Mouse (Mus musculus): ENCODE measurements around the gene Tgif2.
"Not testable (repeated sequence)": the region's sequence is repeated elsewhere in the genome, so short reads cannot be mapped to it uniquely, and the experiment has no call there.

Tgif2 gene

DNA sequence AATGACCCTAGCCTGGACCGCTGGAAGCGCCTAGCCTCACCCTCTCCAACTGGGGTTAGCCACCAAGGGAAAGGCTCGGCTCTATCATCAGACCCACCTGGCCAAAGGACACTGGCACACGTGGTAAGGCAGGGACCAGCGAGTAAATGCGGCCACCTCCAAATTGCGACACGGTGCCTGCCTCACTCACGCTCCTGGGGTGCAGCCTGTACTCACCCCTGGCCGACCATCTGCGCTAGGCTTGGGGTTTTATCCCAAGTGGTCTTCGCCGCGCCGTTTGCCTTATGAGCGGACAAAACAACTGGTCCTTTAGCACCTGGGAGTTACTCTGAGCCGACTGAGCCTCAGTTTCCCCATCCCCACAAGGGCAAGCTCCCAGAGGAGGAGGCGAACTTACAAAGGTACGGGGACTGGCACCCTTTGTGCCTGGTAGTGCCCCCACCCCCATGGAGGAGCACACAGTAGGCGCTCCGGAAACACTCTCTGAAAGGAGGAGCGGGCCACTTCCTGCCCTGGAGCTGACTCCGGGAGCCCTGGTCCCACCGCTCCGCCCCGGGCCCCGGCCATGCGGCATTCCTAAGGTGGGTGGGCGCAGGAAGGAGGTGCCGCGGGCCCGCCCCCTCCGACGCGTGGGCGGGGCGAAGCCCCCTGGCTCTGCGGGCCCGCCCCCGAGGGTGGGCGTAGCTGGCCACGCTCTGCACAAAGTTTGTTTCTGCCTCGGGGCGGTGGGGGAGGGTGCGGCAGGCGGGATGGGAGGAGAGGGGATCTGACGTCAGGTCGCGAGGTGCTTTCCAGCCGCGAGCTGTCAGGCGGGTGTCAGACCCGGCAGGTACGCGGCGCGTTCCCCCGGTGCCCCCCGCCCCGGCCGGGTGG lies at the start of gene Tgif2:
Tgif2 (plus strand) TSS at position 689 of the 873 bp plus-strand sequence.
- DNase-seq: peak; percentile 67 to 83

DNA sequence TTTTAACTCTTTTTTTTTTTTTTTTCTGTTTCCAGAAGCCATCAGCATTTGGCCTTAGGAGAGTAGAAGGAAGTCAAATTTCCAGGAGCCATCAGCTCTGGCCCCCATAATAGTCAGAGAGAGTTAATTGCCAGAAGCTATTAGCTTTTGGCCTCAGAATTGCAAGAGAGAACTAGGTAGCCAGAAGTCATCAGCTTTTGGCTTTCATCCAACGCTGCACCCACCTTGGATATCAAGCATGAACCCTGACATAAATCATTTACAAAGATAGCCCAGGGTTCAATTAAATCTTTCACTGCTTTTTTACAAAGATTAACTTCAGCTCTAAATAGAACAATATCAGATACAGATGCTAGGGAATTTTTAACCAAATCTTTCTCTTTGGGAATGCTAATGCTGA lies 41.3 kb upstream of the Tgif2 start:
- DNase-seq: peak; percentile 35 to 51

GRCm38 (mm10) chr2:156801045-156801444 lies 38.8 kb upstream of the Tgif2 start:
- DNase-seq: no peak

- not testable (repeated sequence) for DNase-seq
Observed at GRCm38 (mm10) chr2:156802116-156802515, 37.7 kb upstream of the Tgif2 start.

- DNase-seq: no peak
Observed at GRCm38 (mm10) chr2:156803698-156804372, 36.0 kb upstream of the Tgif2 start.

DNA sequence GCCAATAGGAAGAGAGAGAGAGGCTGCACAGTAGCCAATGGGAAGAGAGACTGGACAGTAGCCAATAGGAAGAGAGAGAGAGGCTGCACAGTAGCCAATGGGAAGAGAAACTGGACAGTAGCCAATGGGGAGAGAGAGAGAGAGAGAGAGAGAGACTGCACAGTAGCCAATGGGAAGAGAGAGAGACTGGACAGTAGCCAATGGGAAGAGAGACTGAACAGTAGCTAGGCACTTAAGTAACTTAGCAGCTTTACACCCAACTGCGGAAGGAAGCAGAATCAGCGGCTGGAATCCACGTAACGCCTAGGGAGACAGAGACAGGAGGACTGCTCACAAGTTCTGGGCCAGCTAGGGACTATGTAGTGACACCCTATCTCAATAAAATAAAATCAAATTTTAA lies 35.2 kb upstream of the Tgif2 start:
- DNase-seq: no peak

- no peak for DNase-seq
Observed at GRCm38 (mm10) chr2:156806886-156807285, 32.9 kb upstream of the Tgif2 start.

DNA sequence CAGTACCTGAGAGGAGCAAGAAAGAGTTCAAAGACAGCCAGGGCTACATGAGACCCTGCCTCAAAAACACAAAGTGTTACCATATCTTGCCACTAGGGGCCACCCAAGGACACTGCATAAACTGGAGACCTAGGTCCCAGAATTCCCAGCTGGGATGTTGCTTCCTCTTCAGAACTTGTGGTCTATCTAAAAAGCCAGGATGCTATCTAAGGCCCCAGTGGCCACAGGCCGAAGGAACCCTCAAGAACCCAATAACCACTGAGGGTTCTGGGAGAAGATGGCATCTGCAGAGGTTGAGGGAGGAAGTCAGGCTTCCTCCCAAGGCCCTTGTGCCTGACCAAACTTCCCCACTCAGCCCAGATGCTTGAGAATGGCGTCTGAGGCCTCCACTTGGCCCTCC lies 30.2 kb upstream of the Tgif2 start:
- DNase-seq: peak; percentile 89 to 91

DNA sequence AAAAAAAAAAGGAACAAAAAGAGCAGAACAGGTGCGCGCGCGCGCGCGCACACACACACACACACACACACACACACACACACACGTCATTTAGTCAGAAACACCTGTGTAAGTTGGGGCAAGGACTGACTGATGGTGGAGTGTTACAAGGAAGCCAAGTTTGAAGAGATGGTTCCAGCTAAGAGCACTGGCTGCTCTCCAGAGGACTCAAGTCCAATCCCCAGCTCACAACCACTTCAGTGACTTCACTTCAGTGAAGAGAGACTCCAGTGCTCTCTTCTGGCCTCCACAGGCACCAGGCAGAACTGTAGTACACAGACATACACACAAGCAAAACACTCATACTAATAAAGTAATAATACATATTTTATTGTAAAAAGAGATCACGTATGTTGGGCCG lies 29.1 kb upstream of the Tgif2 start:
- DNase-seq: no peak

DNA sequence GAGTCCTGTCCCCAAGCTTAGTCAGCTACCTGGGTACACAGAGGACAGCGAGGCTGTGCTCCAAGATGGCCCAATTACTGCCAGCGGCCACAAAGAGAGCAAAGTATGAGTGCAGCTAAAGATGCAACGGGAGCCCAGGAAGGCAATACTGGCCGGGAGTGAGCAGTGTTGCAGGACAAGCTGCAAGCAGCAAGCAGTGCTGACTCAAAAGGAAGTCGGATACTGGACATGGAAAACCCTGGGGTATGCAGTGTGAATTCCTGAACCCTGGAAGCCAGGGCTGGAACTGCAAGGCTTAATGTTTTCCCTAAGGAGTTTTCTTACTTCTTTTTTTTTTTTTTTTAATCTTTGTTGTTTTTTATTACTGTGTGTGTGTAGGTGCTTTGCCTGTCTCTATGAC lies 28.3 kb upstream of the Tgif2 start:
- no peak for DNase-seq

- no peak for DNase-seq
Observed at GRCm38 (mm10) chr2:156814344-156814801, 25.4 kb upstream of the Tgif2 start.

DNA sequence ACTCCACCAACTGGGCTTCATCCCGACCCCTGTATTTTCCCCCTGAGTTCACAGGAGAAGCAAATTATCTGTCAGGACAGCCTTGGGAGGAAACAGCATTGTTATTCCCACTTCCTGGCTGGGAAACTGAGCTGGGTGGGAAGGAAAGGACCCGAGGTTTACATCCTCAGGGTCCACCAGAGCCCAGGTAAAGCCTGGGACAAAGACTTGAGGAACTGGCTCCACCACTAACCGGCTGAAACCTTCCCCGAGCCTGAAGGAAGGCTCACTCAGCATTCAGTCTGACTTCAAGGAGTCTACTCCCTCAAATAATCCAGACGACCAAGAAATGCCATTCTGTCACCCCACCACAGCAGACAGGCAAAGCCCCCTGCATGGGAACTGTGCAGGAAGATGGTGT lies 24.9 kb upstream of the Tgif2 start:
- no peak for DNase-seq

DNA sequence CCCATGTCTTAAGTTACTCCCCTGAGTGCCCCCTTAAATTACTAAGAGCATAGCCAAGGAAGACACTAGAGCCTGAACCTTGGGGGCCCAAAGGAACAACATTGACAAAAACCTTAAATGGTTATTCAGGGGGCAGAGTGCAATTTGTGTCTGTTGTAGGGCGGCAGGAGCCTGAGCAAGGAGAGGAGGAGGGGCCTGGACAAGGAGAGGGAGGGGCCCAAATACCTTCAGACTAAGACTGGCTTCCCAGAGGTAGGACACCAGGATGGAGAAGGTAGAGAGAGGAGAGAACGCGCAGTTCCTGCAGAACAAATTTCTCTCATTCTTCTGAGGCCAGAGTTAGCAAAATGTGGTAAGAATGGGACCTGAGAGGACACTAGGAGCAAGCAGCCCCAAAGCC lies 24.4 kb upstream of the Tgif2 start:
- DNase-seq: no peak

DNA sequence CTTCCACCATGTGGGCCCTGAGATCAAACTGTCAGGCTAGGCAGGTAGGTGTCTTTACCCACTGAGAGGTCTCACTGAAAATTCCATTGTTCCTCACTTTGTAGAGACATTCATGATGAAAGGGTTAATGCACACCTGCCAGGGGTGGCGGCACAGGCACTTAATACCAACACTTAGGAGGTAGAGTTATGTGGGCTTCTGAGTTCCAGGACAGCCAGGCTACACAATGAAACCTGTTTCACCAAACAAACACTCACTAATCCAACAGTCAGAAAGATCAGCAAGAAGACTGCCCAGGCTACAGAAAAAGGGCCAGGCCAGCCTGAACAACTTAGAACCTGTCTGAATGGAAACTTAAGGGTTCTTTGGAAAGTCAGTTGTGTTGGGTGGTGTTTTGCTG lies 23.7 kb upstream of the Tgif2 start:
- no peak for DNase-seq

DNA sequence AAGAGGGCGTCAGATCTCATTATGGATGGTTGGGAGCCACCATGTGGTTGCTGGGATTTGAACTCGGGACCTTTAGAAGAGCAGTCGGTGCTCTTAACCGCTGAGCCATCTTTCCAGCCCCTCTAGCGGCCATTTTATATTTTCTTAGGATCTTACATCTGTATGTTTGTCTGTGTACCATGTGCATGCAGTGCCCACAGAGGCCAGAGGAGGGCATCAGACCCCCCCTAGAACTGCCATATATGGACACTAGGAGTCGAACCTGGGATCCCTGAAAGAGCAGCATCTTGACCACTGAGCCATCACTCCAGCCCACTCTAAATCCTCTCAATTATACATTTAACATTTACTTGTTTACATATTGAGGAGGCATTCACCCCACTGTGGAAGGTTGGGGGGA lies 14.7 kb upstream of the Tgif2 start:
- peak in 1 of 2 experiments; percentile 19 for DNase-seq

DNA sequence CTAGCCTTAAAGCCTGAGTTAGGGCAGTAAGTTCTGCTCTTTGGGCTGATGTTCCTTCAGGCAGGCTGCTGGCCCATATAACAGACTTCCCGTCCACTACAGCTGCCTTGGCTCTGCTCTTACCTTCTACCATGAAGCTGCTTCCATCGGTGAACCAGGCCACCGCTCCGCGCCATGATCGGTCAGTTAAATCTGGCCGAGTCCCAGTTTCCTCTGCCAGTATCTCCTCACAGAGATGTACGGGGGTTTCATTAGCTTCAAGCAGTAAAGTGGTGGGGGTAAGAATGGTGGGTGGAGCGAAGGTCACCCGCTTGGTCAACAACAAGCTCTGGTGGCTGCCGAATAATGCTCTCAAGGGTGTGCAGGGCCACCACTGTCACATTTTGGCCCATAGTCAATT lies 5.5 kb upstream of the Tgif2 start:
- DNase-seq: peak; percentile 55 to 61

DNA sequence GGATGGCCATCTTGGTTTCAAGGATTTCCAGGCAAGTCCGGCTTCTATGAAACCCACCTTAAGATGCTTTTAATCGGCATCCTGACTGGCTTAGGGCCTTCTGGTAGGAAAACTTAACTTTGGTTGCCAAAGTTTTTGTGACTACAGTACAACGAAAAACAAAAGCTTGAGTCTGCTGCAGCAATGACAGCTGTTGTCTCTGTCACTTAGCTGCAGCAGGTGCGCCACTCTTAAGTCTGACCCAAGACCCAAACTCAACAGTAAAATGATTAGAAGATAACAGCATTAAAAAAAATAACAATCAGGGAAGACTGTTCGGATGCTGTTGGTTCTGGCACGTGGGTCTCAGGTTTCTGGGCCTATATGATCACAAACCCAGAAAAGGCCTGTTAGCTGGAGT lies 968 bp upstream of the Tgif2 start:
- DNase-seq: no peak

- DNase-seq: peak; percentile 61 to 69
Observed at GRCm38 (mm10) chr2:156840301-156841027, 657 bp downstream of the Tgif2 start.

GRCm38 (mm10) chr2:156841028-156841840 lies 1.4 kb downstream of the Tgif2 start:
- peak; percentile 45 to 60 for DNase-seq

GRCm38 (mm10) chr2:156841841-156842706 lies 2.3 kb downstream of the Tgif2 start:
- peak; percentile 86 to 92 for DNase-seq

DNA sequence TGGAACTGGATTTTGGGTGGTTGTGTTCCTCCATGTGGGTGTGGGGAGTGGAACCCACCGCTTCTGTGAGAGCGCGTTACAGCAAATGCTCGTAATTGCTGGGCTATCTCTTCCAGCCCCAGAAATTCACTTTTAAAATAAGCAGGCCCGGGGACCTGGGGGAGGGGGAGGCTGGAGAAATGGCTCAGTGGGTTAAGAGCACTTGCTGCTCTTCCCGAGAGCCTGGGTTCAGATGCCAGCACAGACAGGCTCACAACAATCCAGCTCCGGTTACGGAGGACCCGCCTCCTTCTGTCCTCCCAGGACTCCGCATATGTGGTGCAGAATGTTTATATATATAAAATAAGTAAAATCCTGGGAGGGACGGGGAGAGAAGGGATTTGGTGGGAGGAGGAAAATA lies 2.9 kb downstream of the Tgif2 start:
- DNase-seq: no peak

All from cerebellum, postnatal 10 days (tissue).